Mouse (Mus musculus): Measurements from ENCODE around the gene Tulp3.

DNA sequence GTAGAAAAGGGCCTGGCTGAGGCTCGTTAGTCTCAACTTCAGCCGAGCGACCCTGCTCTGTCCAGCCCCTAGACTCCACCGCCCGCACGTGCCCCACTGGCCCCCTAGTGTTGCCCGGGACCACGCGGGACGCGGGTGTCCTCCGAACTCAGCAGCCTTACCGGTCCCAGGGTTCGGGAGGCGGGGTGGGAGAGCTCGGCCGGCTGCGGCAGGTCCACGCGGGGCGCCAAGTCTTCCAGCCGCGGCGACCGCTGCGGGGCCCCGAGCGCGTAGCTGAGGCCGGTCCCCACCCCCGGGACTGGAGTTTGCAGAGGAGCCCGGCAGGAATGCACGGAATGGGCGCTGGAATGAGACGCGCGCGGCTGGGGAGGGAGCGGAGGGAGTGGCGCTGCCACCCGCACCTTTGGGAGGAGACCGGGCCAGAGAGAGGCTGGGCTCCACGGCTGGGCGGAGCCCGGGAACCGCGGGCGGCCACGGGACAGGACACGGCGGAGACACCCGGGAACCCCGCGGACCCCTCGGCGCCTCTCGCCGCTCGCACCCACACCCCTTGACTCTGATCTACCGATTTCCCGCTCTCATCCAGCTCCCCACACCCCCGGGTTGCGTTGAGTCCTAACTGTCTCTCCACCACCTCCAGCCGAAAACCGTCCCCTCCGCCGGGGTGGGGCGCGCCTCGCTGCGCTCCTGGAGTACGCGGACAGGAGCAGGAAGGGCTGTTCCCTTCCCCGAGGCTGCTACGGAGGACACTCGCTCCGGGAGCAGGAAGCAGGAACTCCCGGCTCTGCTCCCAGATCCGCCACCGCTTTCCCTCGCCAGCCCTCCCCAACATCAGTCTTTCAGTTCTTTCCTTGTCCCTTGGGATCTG lies 55.3 kb downstream of the Tulp3 start, which contains the start of gene Tead4:
- TF ChIP-seq CTCF (IDR thresholded peaks at IDR 0.05; ENCODE audit: control insufficient read depth, insufficient read depth, insufficient read length) (no peak), MYOG (IDR thresholded peaks at IDR 0.05; ENCODE audit: control insufficient read depth, extremely low read depth, insufficient read length) (no peak), MYOD1 (IDR thresholded peaks at IDR 0.05; ENCODE audit: control insufficient read depth, insufficient read length, low read depth) (no peak), MAX (IDR thresholded peaks at IDR 0.05) (no peak)

All from C2C12 (cell line).